Mouse (Mus musculus) testis, postnatal 10 days (tissue): ENCODE measurements around the gene Egln3.

Experiments used
- DNase-seq: peaks from one replicate; pipeline ENCODE4 v3.0.0; 2021; ENCODE audit warnings: low spot score

The Egln3 gene

DNA sequence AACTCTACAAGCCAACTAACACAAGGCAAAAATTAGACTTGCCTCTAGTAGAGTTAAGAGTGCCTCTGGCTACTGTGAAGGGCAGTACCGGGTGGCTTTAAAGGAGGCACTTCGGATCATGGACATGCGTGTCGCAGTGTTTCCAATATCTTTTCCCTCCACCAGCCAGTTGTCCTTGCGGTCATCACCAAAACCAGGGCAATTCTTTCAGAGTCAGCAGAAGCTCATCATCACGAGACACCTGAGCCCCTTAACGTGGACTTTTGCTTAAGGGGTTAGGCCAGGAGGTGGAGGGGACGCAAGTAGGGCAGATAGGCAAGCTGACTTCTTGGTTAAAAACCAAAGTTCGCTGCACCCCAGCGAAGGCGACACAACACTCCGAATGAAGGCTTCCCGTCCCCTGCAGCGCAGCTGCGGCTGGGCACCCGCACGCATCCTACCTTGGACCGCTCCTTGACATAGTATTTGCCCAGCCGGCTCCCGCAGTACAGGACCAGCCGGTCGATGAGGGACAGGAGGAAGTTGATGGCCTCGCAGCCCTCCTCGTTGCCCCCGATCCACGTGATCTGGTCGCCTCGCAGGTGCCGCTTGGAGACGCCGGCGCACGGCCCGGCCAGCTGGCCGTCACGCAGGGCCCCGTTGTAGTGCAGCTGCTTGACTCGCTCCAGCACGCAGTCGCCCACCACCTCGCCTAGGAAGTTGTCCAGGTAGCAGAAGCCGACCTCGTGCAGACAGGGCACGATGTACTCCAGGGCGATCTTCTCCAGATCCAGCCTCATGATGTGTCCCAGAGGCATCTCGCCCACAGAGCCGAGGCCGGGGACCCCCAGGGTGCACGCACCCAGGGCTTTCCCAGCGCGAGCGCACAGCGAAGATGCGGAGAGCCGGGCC, 650 bp downstream of the Egln3 start:
- DNase-seq: no peak

- DNase-seq: no peak
These were observed 1.4 kb downstream of the Egln3 start for GRCm38 (mm10) chr12:54202276-54202675.

- DNase-seq: no peak
These were observed 2.8 kb downstream of the Egln3 start for GRCm38 (mm10) chr12:54200856-54201255.

DNA sequence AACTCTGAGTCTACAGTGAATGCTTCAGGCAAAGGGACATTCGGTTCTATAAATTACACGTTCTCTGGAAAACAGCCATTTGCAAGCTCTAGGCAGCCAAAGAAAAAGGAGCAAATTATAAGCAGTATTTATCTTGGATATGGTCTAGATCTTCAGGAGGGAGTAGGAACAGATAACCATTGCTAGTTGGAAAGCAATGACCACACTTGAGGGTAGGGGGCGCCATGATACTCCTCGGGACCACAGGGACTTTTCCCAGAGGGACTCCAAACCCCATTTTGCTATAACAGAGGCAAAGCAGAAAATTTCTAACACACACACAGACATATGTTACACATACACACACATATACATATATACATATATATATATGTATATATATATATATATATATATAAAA, 3.5 kb downstream of the Egln3 start:
- DNase-seq: peak; percentile 49

DNA sequence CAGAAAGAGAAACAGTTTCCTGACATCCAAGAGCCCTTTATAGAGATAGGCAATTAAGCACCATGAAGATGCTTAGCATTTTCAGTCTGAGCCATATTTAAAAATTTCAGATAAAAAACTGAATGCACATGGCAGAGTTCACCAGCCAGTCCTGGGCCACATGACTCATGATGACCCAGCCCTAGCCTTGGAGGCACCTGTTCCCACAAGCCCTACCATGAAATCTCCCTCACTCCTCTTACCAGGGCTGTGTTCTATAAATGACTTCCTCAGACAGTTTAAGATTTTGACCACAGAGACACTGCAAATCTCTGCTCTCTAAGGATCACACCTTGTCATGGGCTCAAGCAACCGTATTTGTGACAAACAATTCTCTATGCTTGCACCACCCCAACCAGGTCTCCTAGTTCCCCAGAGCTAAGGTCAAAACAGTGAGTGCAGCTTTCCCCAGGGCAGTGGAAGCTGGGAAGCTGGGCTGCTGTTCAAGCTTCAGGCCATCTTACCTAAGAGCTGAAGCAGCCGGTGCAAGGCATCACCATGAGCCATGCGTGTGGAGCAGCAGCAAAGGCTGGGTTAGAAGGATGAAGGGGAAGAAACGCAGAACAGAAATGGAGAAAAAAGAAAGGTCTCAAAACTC, 5.3 kb downstream of the Egln3 start:
- DNase-seq: no peak

GRCm38 (mm10) chr12:54197849-54198248, 5.8 kb downstream of the Egln3 start:
- DNase-seq: no peak

GRCm38 (mm10) chr12:54197301-54197782, 6.3 kb downstream of the Egln3 start:
- no peak for DNase-seq

DNA sequence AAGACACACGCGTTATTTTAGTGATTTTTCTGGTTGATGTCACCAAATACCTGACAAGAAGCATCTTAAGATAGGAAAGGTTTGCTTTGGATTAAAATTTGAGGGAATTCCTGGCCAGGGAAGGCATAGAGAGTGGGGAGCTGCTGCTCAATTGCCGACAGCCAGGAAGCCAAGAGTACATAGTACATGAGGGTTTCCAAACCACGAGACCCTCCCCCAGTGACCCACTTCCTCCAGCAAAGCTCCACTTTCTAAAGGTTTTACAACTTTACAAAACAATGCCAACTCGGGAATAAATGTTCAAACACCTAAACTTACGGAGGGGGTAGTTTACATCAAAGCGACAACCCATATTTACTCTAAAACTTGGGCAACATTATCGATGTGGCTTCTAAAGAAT, 6.8 kb downstream of the Egln3 start:
- DNase-seq: no peak

DNA sequence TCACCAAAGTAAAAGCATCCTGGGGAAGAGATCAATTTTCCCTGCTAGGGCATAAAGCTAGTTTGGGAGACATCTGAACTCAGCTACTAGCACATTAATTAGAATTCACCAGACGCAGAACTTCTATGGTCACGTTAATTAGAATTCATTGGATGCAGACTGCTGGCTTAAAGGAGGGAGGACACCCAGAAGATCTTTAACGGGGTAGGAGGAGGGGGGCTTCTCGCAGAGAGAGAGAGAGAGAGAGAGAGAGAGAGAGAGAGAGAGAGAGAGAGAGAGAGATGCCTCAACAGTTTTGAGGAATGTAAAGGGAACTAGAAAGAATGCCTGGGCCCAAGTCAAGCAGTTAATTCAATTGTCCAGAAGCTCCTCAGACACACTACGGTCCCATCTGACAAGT, 9.5 kb downstream of the Egln3 start:
- DNase-seq: no peak

DNA sequence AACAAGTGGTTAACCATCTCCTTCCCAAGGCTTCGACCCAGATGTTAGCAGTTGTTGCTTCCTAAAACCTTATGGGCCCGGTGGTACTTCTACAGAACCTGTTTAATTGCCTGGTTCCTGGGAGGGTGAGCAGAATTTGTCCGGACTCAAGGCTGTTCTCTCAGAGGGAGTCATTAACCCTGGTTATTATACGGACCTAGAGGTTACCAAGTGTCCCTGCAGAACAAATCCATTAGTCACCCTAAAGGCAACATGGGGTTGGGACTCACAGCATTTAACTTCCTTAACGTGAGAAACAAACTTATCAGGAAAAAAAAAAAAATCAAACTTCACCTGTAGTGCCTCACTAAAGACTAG, 11.4 kb downstream of the Egln3 start:
- DNase-seq: no peak

GRCm38 (mm10) chr12:54191608-54192304, 11.9 kb downstream of the Egln3 start:
- peak; percentile 79 for DNase-seq

- no peak for DNase-seq
These were observed 12.5 kb downstream of the Egln3 start for GRCm38 (mm10) chr12:54191181-54191580.

DNA sequence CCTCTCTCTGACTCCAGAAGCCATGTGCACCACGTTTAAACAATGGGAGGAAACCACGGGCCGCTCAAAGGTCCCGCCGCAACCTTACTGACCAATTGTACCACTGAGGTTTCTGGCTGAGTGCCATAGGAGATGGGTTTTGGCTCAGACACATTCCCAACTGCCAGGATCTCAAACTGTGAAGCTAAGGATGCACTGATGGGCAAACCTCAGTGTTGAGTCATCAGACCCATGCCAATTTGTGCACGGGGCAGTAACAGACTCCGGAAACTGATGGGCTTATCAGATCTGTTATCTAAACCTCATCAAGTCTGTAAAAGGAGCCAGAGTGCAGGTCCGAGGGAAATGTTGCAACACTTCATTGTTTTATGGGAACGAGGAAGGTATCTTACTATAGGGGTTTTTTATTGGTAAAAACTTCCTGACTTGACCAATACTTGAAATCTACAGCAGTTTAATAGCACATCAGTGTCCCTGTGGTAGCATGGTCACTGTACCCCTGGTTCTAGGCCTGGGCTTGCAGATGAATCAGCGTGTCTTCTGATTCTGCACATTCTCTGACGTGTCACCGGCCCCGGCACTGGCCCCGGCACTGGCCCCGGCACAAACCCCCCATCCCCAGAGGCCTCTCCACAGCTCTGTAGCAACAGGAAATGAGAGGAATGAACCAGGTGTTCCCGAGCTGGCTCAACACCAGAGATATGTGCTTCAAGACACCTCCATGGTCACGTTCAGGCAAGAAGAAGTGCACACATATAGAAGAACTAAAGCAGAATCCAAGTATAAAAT, 15.7 kb downstream of the Egln3 start:
- no peak for DNase-seq

GRCm38 (mm10) chr12:54186926-54187623, 16.6 kb downstream of the Egln3 start:
- no peak for DNase-seq

DNA sequence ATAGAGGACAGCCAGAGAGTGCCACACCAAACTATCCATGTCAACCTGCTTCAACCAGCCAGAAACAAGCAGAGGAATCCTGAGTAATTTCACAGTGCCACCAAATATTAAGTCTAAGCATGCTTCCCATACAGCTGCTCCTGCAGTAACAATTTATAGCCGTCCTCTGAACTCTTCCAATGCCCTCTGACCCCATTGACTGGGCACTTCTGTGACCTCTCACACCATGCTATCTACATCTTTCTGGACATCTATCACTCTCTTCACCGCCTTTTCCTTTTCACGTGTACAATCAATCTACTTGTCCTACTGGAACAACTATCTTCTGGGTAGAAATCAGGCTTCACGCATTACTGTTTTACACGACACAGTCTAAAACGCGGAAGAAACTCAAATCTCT, 19.4 kb downstream of the Egln3 start:
- no peak for DNase-seq

- DNase-seq: no peak
These were observed 25.3 kb downstream of the Egln3 start for GRCm38 (mm10) chr12:54178323-54178722.

- DNase-seq: no peak
These were observed 34.9 kb downstream of the Egln3 start for GRCm38 (mm10) chr12:54168786-54169185.

- DNase-seq: peak; percentile 50
These were observed 35.9 kb downstream of the Egln3 start for GRCm38 (mm10) chr12:54167737-54168136.

DNA sequence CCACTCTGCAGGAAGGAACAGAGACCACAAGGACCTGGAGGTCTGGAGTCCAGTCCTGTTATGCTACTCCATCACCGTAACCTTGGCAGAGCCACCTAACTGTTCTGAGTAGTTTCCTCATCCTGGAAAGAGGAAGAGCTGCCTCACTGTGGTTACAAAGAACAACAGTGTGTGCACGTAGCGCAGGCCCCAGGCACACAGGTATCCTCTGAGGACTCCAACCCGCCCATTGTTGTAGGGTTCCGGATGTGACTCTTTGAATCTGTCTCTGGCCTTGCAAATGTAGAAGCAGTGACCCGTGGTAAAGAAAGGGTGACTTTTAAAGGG, 39.0 kb downstream of the Egln3 start:
- DNase-seq: no peak

DNA sequence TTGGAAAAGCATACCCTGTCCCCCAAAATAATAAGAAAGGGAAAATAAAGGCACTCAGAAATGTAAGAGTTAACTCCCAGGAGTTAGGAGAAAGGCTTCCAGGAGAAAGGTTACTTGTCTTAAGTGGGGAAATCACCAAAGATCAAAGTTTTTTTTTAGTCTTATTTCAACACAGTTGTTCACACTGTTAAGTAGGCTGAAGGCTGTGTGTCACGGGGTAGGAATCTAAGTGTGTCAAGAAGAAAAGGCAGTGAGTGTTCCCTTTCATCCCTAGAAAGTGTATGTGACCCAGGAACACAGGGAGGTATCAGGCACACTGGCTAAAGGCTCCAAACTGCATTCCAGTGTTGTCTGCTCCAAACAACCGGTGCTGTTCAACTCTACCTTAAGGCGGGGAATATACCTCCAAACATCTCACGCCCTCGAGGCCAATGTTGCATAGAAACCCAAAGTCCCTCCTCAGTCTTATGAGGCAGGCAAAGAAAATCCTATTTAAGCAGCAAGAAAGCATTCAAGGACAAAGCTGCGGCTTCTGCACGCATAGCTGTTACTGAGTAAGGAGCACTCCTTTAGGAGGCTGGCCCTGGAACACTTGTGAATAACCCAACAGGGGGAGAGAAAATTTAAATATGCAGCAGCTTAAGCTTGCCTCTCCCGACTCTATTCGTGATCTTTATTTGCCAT, 39.5 kb downstream of the Egln3 start:
- DNase-seq: no peak

DNA sequence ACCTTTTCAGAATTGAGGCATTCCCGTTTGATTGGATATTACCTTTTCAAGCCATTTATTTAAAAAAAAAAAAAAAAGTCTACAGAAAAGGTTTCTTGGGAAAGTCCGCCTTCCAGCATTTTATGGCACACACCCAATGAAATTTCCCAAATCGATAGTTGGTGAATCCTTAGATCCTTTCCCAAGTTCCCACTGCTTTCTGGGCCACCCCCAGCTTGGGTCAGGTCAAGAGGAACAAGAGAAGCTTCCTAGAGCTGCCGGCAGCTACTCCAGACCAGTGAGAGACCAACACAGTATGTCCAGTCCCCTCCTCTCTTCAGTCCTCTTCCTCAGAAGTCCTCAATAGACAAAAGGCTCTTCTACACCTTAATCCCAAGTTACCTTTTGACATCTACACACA, 40.5 kb downstream of the Egln3 start:
- no peak for DNase-seq
